Mouse (Mus musculus): Measurements from ENCODE around the gene Cyp2ab1.
A peak's percentile ranks its signal among the peaks of the same experiment; 100 is the strongest.
"Not testable (repeated sequence)": the region's sequence is repeated elsewhere in the genome, so short reads cannot be mapped to it uniquely, and the experiment has no call there.

Cyp2ab1 gene

GRCm38 (mm10) chr16:20325286-20325685 lies at the start of gene Cyp2ab1:
Gene Cyp2ab1, minus strand, starts transcription at chr16:20325404.
- no peak for DNase-seq (ENCODE audit: low spot score in 2 of 2)

GRCm38 (mm10) chr16:20371731-20372130 lies 46.5 kb upstream of the Cyp2ab1 start:
- DNase-seq (ENCODE audit: low spot score in 2 of 2): no peak

GRCm38 (mm10) chr16:20368221-20368620 lies 43.0 kb upstream of the Cyp2ab1 start:
- no peak for DNase-seq (ENCODE audit: low spot score in 2 of 2)

GRCm38 (mm10) chr16:20362121-20362520 lies 36.9 kb upstream of the Cyp2ab1 start:
- no peak for DNase-seq (ENCODE audit: low spot score in 2 of 2)

GRCm38 (mm10) chr16:20361496-20361895 lies 36.3 kb upstream of the Cyp2ab1 start:
- not testable (repeated sequence) for DNase-seq (ENCODE audit: low spot score in 2 of 2)

GRCm38 (mm10) chr16:20359643-20360295 lies 34.6 kb upstream of the Cyp2ab1 start:
- no peak for DNase-seq (ENCODE audit: low spot score in 2 of 2)

GRCm38 (mm10) chr16:20357837-20358236 lies 32.6 kb upstream of the Cyp2ab1 start:
- DNase-seq (ENCODE audit: low spot score in 2 of 2): peak in 1 of 2 experiments; percentile 31

GRCm38 (mm10) chr16:20354762-20355161 lies 29.6 kb upstream of the Cyp2ab1 start:
- no peak for DNase-seq (ENCODE audit: low spot score in 2 of 2)

GRCm38 (mm10) chr16:20354011-20354410 lies 28.8 kb upstream of the Cyp2ab1 start:
- DNase-seq (ENCODE audit: low spot score in 2 of 2): no peak

GRCm38 (mm10) chr16:20345464-20345863 lies 20.3 kb upstream of the Cyp2ab1 start:
- no peak for DNase-seq (ENCODE audit: low spot score in 2 of 2)

- DNase-seq (ENCODE audit: low spot score in 2 of 2): no peak
These were observed 13.4 kb upstream of the Cyp2ab1 start for GRCm38 (mm10) chr16:20338616-20339015.

- DNase-seq (ENCODE audit: low spot score in 2 of 2): no peak
These were observed 9.7 kb upstream of the Cyp2ab1 start for GRCm38 (mm10) chr16:20334918-20335317.

GRCm38 (mm10) chr16:20328306-20328705 lies 3.1 kb upstream of the Cyp2ab1 start:
- no peak for DNase-seq (ENCODE audit: low spot score in 2 of 2)

GRCm38 (mm10) chr16:20323907-20324306 lies 1.3 kb downstream of the Cyp2ab1 start:
- DNase-seq (ENCODE audit: low spot score in 2 of 2): no peak

- no peak for DNase-seq (ENCODE audit: low spot score in 2 of 2)
These were observed 2.9 kb downstream of the Cyp2ab1 start for GRCm38 (mm10) chr16:20322274-20322673.

GRCm38 (mm10) chr16:20316770-20317169 lies 8.4 kb downstream of the Cyp2ab1 start:
- no peak for DNase-seq (ENCODE audit: low spot score in 2 of 2)

- DNase-seq (ENCODE audit: low spot score in 2 of 2): no peak
These were observed 9.9 kb downstream of the Cyp2ab1 start for GRCm38 (mm10) chr16:20315266-20315665.

GRCm38 (mm10) chr16:20312272-20312671 lies 12.9 kb downstream of the Cyp2ab1 start:
- DNase-seq (ENCODE audit: low spot score in 2 of 2): no peak

GRCm38 (mm10) chr16:20301770-20302649 lies 23.2 kb downstream of the Cyp2ab1 start, which contains the start of gene Parl:
Gene Parl, minus strand, starts transcription at chr16:20302387.
- peak; percentile 54 to 67 for DNase-seq (ENCODE audit: low spot score in 2 of 2)

- no peak for DNase-seq (ENCODE audit: low spot score in 2 of 2)
These were observed 25.1 kb downstream of the Cyp2ab1 start for GRCm38 (mm10) chr16:20300076-20300475.

- DNase-seq (ENCODE audit: low spot score in 2 of 2): no peak
These were observed 45.0 kb downstream of the Cyp2ab1 start for GRCm38 (mm10) chr16:20280238-20280637.

- DNase-seq (ENCODE audit: low spot score in 2 of 2): peak in 1 of 2 experiments; percentile 15
These were observed 45.8 kb downstream of the Cyp2ab1 start for GRCm38 (mm10) chr16:20279395-20279794.

- DNase-seq (ENCODE audit: low spot score in 2 of 2): no peak
These were observed 52.2 kb downstream of the Cyp2ab1 start for GRCm38 (mm10) chr16:20272994-20273393.

Data from heart, adult 9 months (tissue).